Mouse (Mus musculus): ENCODE data around the gene Thy1.

The Thy1 gene

DNA sequence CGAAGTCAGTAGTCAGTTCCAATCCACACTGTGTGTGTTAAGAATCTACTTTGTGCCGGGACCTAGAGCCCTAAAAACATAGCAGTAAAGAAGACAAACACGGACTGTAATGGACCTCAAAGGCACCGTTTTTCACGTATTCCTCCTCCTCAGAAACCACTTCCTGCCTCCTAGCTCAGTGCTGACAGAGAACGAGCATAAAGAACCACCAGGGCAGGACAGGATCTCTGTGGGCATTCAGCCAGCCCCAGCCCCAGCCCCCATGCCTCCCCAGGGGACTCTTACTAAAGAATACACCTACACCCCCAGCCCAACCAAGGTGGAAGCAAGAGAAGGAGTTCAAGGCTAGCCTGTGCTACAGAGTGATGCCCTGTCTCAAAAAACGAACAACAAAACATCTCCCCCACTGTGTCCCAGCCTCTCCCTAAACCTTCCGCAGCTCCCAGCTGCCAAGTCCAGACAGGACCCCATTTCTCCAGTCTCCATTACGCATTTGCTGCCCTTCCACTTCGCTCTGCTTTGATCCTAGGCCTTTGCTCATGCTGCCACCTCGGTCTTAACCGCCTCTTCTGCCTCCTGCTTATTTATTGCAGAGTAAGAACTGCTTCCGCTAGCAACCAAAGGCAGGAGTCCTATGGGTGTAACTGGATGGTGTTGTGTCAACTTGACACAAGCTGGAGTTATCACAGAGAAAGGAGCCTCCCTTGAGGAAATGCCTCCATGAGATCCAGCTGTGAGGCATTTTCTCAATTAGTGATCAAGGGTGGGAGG lies 9.0 kb upstream of the Thy1 start:
- CTCF ChIA-PET, result no interaction called here

- CTCF ChIA-PET, result no interaction called here
Measured at GRCm38 (mm10) chr9:44037106-44037505, 6.1 kb upstream of the Thy1 start.

- CTCF ChIA-PET, result no interaction called here
Measured at GRCm38 (mm10) chr9:44041511-44042395, 1.4 kb upstream of the Thy1 start.

DNA sequence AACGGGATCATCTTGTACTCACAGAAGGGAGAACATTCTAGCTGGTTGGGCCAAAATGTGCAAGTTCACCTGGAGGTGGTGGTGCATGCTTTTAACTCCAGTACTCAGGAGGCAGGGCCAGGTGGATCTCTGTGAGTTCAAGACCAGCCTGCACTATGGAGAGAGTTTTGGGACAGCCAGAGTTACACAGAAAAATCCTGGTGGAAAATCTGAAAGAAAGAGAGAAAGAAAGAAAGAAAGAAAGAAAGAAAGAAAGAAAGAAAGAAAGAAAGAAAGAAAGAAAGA lies 846 bp upstream of the Thy1 start:
- CTCF ChIA-PET, result no interaction called here

DNA sequence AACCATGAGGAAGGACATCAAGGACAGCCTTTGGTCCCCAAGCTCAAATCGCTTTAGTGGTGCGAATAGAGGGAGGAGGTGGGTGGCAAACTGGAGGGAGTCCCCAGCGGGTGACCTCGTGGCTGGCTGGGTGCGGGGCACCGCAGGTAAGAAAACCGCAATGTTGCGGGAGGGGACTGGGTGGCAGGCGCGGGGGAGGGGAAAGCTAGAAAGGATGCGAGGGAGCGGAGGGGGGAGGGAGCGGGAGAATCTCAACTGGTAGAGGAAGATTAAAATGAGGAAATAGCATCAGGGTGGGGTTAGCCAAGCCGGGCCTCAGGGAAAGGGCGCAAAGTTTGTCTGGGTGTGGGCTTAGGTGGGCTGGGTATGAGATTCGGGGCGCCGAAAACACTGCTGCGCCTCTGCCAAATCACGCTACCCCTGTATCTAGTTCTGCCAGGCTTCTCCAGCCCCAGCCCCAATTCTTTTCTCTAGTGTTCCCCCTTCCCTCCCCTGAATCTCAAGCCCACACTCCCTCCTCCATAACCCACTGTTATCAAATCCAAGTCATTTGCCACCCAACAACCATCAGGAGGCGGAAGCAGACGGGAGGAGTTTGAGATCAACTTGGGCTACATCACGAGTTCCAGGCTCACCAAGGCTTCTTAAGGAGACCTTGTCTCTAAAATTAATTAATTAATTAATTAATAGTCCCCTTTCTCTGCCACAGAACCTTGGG lies 683 bp downstream of the Thy1 start:
- CTCF ChIA-PET, result interaction anchor here (0.6 to 1.1 kb wide), 2 partner anchors 12 to 120 kb away, joined by 3 to 4 read pairs; no protein-coding TSS in a partner anchor

- CTCF ChIA-PET, result interaction anchor here (1.1 kb wide), 1 partner anchor 13 kb away, joined by 4 read pairs; no protein-coding TSS in a partner anchor
Measured at GRCm38 (mm10) chr9:44044426-44045157, 1.4 kb downstream of the Thy1 start.

DNA sequence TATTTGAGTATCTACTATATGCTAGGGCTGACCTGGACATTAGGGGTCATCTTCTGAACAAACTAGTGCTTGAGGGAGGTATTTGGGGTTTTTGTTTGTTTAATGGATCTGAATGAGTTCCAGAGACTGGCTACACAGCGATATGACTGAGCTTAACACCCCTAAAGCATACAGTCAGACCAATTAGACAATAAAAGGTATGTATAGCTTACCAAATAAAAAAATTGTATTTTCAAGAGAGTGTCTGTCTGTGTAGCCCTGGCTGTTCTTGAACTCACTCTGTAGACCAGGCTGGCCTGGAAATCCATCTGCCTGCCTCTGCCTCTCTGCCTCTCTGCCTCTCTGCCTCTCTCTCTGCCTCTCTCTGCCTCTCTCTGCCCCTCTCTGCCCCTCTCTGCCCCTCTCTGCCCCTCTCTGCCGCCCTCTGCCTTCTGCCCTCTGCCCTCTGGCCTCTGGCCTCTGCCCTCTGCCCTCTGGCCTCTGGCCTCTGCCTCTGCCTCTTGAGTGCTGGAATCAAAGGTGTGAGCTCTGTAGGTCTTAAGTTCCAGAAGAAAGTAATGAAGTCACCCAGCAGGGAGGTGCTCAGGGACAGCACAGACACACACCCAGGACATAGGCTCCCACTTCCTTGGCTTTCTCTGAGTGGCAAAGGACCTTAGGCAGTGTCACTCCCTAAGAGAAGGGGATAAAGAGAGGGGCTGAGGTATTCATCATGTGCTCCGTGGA lies 2.1 kb downstream of the Thy1 start:
- CTCF ChIA-PET, result no interaction called here

DNA sequence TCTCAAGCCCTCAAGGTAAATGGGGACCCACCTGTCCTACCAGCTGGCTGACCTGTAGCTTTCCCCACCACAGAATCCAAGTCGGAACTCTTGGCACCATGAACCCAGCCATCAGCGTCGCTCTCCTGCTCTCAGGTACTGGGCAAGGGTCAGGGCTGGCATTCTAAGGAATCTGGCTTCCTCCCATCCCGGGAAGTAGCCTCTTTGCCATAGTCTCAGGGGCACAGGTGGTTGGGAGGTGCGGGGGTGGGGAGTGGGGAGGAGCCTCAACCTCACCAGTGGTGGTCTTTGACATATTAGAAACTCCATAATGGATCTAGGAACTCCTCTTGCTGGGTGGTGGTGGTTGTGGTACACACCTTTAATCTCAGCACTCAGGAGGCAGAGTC lies 2.7 kb downstream of the Thy1 start:
- CTCF ChIA-PET, result no interaction called here

DNA sequence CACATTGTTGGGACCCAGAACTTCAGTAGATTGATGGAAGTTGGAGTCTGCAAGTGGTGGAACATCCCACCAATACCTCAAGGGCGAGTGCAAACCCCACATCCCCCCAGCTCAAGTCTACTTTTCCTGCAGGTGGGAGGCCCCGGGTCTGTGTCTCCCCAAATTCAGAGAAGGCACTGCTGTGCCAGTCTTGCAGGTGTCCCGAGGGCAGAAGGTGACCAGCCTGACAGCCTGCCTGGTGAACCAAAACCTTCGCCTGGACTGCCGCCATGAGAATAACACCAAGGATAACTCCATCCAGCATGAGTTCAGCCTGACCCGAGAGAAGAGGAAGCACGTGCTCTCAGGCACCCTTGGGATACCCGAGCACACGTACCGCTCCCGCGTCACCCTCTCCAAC lies 3.2 kb downstream of the Thy1 start:
- CTCF ChIA-PET, result no interaction called here

- CTCF ChIA-PET, result no interaction called here
Measured at GRCm38 (mm10) chr9:44047071-44047470, 3.9 kb downstream of the Thy1 start.

GRCm38 (mm10) chr9:44047571-44048490 lies 4.6 kb downstream of the Thy1 start:
- CTCF ChIA-PET, result interaction anchor here (0.6 kb wide), 1 partner anchor 1604 kb away, joined by 3 read pairs; no protein-coding TSS in a partner anchor

- CTCF ChIA-PET, result no interaction called here
Measured at GRCm38 (mm10) chr9:44048541-44049380, 5.6 kb downstream of the Thy1 start.

DNA sequence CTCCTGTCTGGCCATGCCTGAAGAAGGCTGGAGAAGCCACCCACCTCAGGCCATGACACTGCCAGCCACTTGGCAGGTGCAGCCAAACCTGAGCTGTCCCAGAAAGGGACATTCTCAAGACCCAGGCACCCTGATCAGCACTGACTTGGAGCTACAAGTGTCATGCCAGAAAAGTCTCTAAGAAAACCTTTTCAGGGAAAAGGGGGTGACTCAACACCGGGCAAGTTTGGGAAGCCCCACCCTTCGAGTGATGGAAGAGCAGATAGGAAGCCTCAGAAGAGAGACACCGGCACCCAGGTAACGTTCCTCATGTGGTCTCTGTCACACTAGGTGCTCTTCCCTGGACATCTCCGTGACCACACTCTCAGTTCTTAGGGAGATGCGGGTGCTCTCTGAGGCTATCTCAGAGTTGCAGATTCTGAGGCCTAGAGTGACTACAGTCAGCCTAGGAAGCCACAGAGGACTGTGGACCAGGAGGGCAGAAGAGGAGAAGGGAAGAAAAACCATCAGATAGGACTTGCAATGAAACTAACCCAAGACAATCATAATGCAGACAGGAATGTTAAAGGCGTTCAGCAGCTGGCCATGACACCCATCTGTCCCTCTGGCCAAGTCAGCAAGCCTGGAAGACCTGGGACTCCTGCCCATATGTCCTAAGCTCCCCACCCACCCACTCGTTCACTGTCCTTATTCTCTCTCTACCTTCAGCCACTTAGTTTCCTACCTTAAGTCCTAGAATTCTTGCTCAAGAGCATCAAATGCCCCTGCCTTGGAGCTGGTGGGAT lies 6.4 kb downstream of the Thy1 start:
- CTCF ChIA-PET, result no interaction called here

DNA sequence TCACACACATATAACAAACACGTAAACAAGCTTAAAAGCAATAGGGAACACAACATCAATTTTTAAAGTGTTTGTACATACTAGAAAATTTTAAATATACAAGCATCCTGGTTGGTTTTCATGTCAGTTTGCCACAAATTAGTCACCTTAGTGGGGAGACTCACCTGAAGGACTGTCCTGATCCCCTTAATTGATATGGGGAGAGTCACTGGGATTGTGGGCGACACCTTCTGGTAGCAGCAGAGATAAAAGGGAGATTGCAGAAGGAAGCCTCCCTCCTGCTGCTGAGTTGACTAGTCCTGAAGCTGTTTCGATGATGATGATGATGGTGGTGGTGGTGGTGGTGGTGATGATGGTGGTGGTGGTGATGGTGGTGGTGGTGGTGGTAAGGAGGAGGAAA lies 9.7 kb downstream of the Thy1 start:
- CTCF ChIA-PET, result no interaction called here

GRCm38 (mm10) chr9:44053936-44054335 lies 10.8 kb downstream of the Thy1 start:
- CTCF ChIA-PET, result no interaction called here

DNA sequence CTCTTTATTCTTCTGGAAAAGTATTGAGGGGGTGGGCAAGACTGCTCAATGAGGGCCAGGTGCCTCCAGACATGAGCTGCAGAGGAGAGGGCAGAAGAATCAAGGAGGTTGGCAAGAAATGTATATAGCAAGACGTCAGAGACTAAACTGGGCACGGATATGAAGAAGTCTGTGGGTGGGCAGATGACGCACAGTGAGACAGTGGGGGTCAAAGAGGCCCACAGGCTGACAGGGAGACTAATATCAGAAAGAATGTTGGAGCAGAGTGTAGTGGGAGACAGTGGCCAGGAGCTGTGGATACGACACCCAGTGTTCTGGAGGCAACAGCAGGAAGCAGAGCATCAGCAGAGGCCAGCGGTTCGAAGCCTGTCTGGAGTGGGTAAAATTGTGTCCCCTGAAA lies 15.4 kb downstream of the Thy1 start:
- CTCF ChIA-PET, result no interaction called here

GRCm38 (mm10) chr9:44065177-44065576 lies 22.0 kb downstream of the Thy1 start:
- CTCF ChIA-PET, result no interaction called here

- CTCF ChIA-PET, result interaction anchor here (0.5 kb wide), 1 partner anchor 503 kb away, joined by 4 read pairs; no protein-coding TSS in a partner anchor
Measured at GRCm38 (mm10) chr9:44066785-44067225, 23.6 kb downstream of the Thy1 start, which contains the start of gene Usp2. Usp2 (plus strand) TSS chr9:44067021.
